Mouse (Mus musculus) lung, embryonic 14.5 days (tissue): ENCODE measurements around the gene Pmm2. TPM values are rescaled to one million over a fixed set of nuclear protein-coding genes. Genes with fewer than 3 reads are reported as not detected.

Experiments used
- ATAC-seq: fragments of 200-750 bp; cut with Nextera tagmentation; 2 replicates; pipeline ENCODE4 v1.8.0; 2017; ENCODE audit warnings: mild to moderate bottlenecking, moderate TSS enrichment, moderate library complexity; ENCODE audit not compliant: insufficient read depth
- DNase-seq: peaks from one replicate; pipeline ENCODE4 v3.0.0-alpha.2; 2015
- H3K27ac ChIP-seq: fragments of 300-500 bp; sonication (generic); 2 replicates; pipeline ENCODE4 v1.5.1; 2014; ENCODE audit warnings: low read depth, mild to moderate bottlenecking, moderate library complexity
- H3K27me3 ChIP-seq: fragments of 300-500 bp; sonication (generic); 2 replicates; pipeline ENCODE4 v1.6.1; 2014; ENCODE audit warnings: low read length, control low read depth; ENCODE audit not compliant: insufficient read depth
- H3K36me3 ChIP-seq: fragments of 300-500 bp; sonication (generic); 2 replicates; pipeline ENCODE4 v1.6.1; 2014; ENCODE audit warnings: control low read depth; ENCODE audit not compliant: insufficient read depth
- H3K4me1 ChIP-seq: fragments of 300-500 bp; sonication (generic); 2 replicates; pipeline ENCODE4 v1.6.1; 2014; ENCODE audit warnings: antibody characterized with exemption, control low read depth; ENCODE audit not compliant: insufficient read depth
- H3K4me2 ChIP-seq: fragments of 300-500 bp; sonication (generic); 2 replicates; pipeline ENCODE4 v1.6.1; 2014; ENCODE audit warnings: mild to moderate bottlenecking
- H3K4me3 ChIP-seq: fragments of 300-500 bp; sonication (generic); 2 replicates; pipeline ENCODE4 v1.5.1; 2014; ENCODE audit warnings: low read depth, low read length
- H3K9ac ChIP-seq: fragments of 300-500 bp; sonication (generic); 2 replicates; pipeline ENCODE4 v1.6.1; 2014
- H3K9me3 ChIP-seq: fragments of 300-500 bp; sonication (generic); 2 replicates; pipeline ENCODE4 v1.6.1; 2016; ENCODE audit warnings: low read depth, low read length, control low read depth
- CTCF ChIP-seq: IDR thresholded peaks from 2 replicates; pipeline ENCODE4 v1.5.1; 2016; ENCODE audit warnings: antibody characterized with exemption, low read depth
- WGBS: fragments of 180-500 bp; shearing (Covaris S2); extraction: QIAGEN DNeasy Blood & Tissue Kit; methylation state at CpG from one replicate; pipeline ENCODE4 v1.1.7; 2014; 5-methylcytosine and 5-hydroxymethylcytosine counted together
- polyA plus RNA-seq: library from polyadenylated mRNA; unstranded; fragments of >200 nt; fragmentation: Nextera tagmentation; extraction: Ambion mirVana; gene quantifications from 2 replicates; pipeline ENCODE4 v1.2.1, GENCODE M21; 2014

Gene Pmm2
- polyA plus RNA-seq, 1 experiment from 2014 or later = 52.0 TPM

- ATAC-seq = no peak
- H3K4me1 ChIP-seq = no peaks in the 10 kb centered on the region
- H3K36me3 ChIP-seq = 0 out of 2 replicates have a peak, but pooled peaks cover 3% of the 10 kb centered on the region
- no peak for TF ChIP-seq CTCF
- no peaks in the 10 kb centered on the region for H3K9me3 ChIP-seq
- WGBS = 78% methylated on average over 4 of the region's 4 CpGs
- no peak for DNase-seq
- no peaks in the 10 kb centered on the region for H3K27me3 ChIP-seq
- no peak overlapping the region for H3K4me3 ChIP-seq
- no peak overlapping the region for H3K4me2 ChIP-seq
- no peak overlapping the region for H3K9ac ChIP-seq
- H3K27ac ChIP-seq = no peak overlapping the region
These were observed 24.4 kb upstream of the Pmm2 start for GRCm38 (mm10) chr16:8613039-8613438.

GRCm38 (mm10) chr16:8613447-8613846 lies 24.0 kb upstream of the Pmm2 start:
- H3K9ac ChIP-seq = no peak overlapping the region
- no peak for ATAC-seq
- 75% methylated on average over 3 of the region's 3 CpGs for WGBS

GRCm38 (mm10) chr16:8619659-8620314 lies 17.7 kb upstream of the Pmm2 start:
- Histone ChIP-seq H3K4me1 (no peaks in the 10 kb centered on the region), H3K4me3 (no peak overlapping the region), H3K4me2 (no peak overlapping the region), H3K27me3 (no peaks in the 10 kb centered on the region), H3K9me3 (no peaks in the 10 kb centered on the region), H3K36me3 (no peaks in the 10 kb centered on the region), H3K9ac (no peak overlapping the region), H3K27ac (no peak overlapping the region)
- DNase-seq = peak; percentile 38
- peak; percentile 45 for ATAC-seq
- TF ChIP-seq CTCF = no peak
- 13% methylated on average over 10 of the region's 10 CpGs for WGBS

More at GRCm38 (mm10) chr16:8613447-8613846, 24.0 kb upstream of the Pmm2 start:
- H3K4me2 ChIP-seq = no peak overlapping the region
- H3K27me3 ChIP-seq = no peaks in the 10 kb centered on the region
- no peak for TF ChIP-seq CTCF
- no peaks in the 10 kb centered on the region for H3K4me1 ChIP-seq
- no peaks in the 10 kb centered on the region for H3K9me3 ChIP-seq
- H3K36me3 ChIP-seq = 0 out of 2 replicates have a peak, but pooled peaks cover 3% of the 10 kb centered on the region
- no peak for DNase-seq
- H3K27ac ChIP-seq = no peak overlapping the region
- H3K4me3 ChIP-seq = no peak overlapping the region

GRCm38 (mm10) chr16:8620315-8621115 lies 17.0 kb upstream of the Pmm2 start:
- Histone ChIP-seq H3K36me3 (no peaks in the 10 kb centered on the region), H3K27me3 (no peaks in the 10 kb centered on the region), H3K9me3 (no peaks in the 10 kb centered on the region), H3K9ac (no peak overlapping the region), H3K4me3 (no peak overlapping the region), H3K4me2 (no peak overlapping the region), H3K4me1 (no peaks in the 10 kb centered on the region), H3K27ac (no peak overlapping the region)
- no peak for TF ChIP-seq CTCF
- 48% methylated on average over 16 of the region's 16 CpGs for WGBS
- DNase-seq = peak; percentile 34
- no peak; the same call in 1 of the 2 replicates for ATAC-seq

- Histone ChIP-seq H3K27ac (no peak overlapping the region), H3K4me3 (no peak overlapping the region), H3K27me3 (no peaks in the 10 kb centered on the region), H3K9me3 (no peaks in the 10 kb centered on the region), H3K4me1 (no peaks in the 10 kb centered on the region), H3K36me3 (peaks cover 29% of the 10 kb centered on the region), H3K9ac (no peak overlapping the region), H3K4me2 (no peak overlapping the region)
- 70% methylated on average over 2 of the region's 2 CpGs for WGBS
- no peak for DNase-seq
- ATAC-seq = no peak
- TF ChIP-seq CTCF = no peak
These were observed 7.1 kb upstream of the Pmm2 start for GRCm38 (mm10) chr16:8630419-8630818.

GRCm38 (mm10) chr16:8631428-8631827 lies 6.0 kb upstream of the Pmm2 start:
- no peak for TF ChIP-seq CTCF
- peaks cover 36% of the 10 kb centered on the region for H3K36me3 ChIP-seq
- no peak overlapping the region for H3K4me2 ChIP-seq
- 78% methylated on average over 5 of the region's 5 CpGs for WGBS
- H3K4me1 ChIP-seq = peaks cover 5% of the 10 kb centered on the region; the same call in 1 of the 2 replicates
- DNase-seq (no peak), ATAC-seq (no peak)
- no peak overlapping the region for H3K9ac ChIP-seq
- no peaks in the 10 kb centered on the region for H3K9me3 ChIP-seq
- H3K4me3 ChIP-seq = no peak overlapping the region
- H3K27ac ChIP-seq = no peak overlapping the region
- no peaks in the 10 kb centered on the region for H3K27me3 ChIP-seq

- H3K4me1 ChIP-seq = peaks cover 13% of the 10 kb centered on the region; the same call in 1 of the 2 replicates
- peak; percentile 19 for ATAC-seq
- H3K4me2 ChIP-seq = peak overlapping the region; percentile 79
- WGBS = under 1% methylated on average over 13 of the region's 13 CpGs
- peaks cover 33% of the 10 kb centered on the region for H3K36me3 ChIP-seq
- TF ChIP-seq CTCF = no peak
- H3K9me3 ChIP-seq = no peaks in the 10 kb centered on the region
- H3K4me3 ChIP-seq = peak overlapping the region; percentile 84
- no peak for DNase-seq
- H3K9ac ChIP-seq = peak overlapping the region; percentile 66
- H3K27me3 ChIP-seq = no peaks in the 10 kb centered on the region
- peak overlapping the region; percentile 90 for H3K27ac ChIP-seq
These were observed 632 bp upstream of the Pmm2 start for GRCm38 (mm10) chr16:8636867-8637216.
